Mouse (Mus musculus) ES-E14 (cell line): ENCODE measurements at regions not wholly inside any gene's neighbourhood (a gene's known extent, or its start where the extent isn't known, plus 50 kb on each side); places are given as distances from the start of the nearest gene placed in this dataset.
A peak's percentile ranks its signal among the peaks of the same experiment; 100 is the strongest.

Experiments
- DNase-seq: peaks from one replicate; pipeline ENCODE4 v3.0.0-alpha.2; 2013; ENCODE audit warnings: low read depth, low spot score
- H3K27ac ChIP-seq: 2 replicates; pipeline ENCODE4 v1.5.1; 2012; ENCODE audit warnings: low read depth, mild to moderate bottlenecking, low read length, moderate library complexity, mixed read lengths; ENCODE audit not compliant: poor library complexity, insufficient read depth, severe bottlenecking
- H3K36me3 ChIP-seq: 2 replicates; pipeline ENCODE4 v1.6.1; 2012; ENCODE audit warnings: mild to moderate bottlenecking, low read length, moderate library complexity, mixed read lengths; ENCODE audit not compliant: control insufficient read depth, poor library complexity, insufficient read depth, severe bottlenecking
- H3K4me1 ChIP-seq, 2 experiments: fragments of 150-350 bp in 1 of 2; sonication (generic) in 1 of 2; 2 replicates each; pipeline ENCODE4 v1.6.1; 2012; ENCODE audit warnings: low read length in 2 of 2, mild to moderate bottlenecking in 1 of 2, mixed read lengths in 1 of 2; ENCODE audit not compliant: control insufficient read depth in 2 of 2, insufficient read depth in 2 of 2, poor library complexity in 1 of 2
- H3K4me3 ChIP-seq, 2 experiments: fragments of 150-350 bp in 1 of 2; sonication (generic) in 1 of 2; 2 replicates each; pipeline ENCODE4 v1.5.1; 2012; ENCODE audit warnings: low read length in 2 of 2, low read depth in 1 of 2, mild to moderate bottlenecking in 1 of 2, mixed read lengths in 1 of 2; ENCODE audit not compliant: insufficient read depth in 1 of 2, poor library complexity in 1 of 2, severe bottlenecking in 1 of 2
- H3K9ac ChIP-seq: 2 replicates; pipeline ENCODE4 v1.6.1; 2012; ENCODE audit warnings: low read depth, mild to moderate bottlenecking, low read length, mixed read lengths; ENCODE audit not compliant: poor library complexity, insufficient read depth, severe bottlenecking
- H3K9me3 ChIP-seq: fragments of 150-350 bp; sonication (generic); 2 replicates; pipeline ENCODE4 v1.6.1; 2012; ENCODE audit warnings: low read depth, mild to moderate bottlenecking, low read length; ENCODE audit not compliant: control insufficient read depth, insufficient read depth
- CHD2 ChIP-seq: IDR thresholded peaks from 2 replicates; pipeline ENCODE4 v1.6.1; 2014; ENCODE audit warnings: mild to moderate bottlenecking, low read depth, low read length, inconsistent platforms
- HCFC1 ChIP-seq: IDR thresholded peaks from 2 replicates; pipeline ENCODE4 v1.6.1; 2012; ENCODE audit warnings: low read length, inconsistent platforms, borderline replicate concordance; ENCODE audit not compliant: insufficient read depth
- MAFK ChIP-seq: IDR thresholded peaks from 2 replicates; pipeline ENCODE4 v1.6.1; 2014; ENCODE audit warnings: mild to moderate bottlenecking, low read depth, low read length, inconsistent platforms; ENCODE audit not compliant: insufficient read depth
- ZC3H11A ChIP-seq: IDR thresholded peaks from 2 replicates; pipeline ENCODE4 v1.6.1; 2012; ENCODE audit warnings: low read depth, mild to moderate bottlenecking, inconsistent platforms, low read length, borderline replicate concordance
- ZNF384 ChIP-seq: IDR thresholded peaks from 2 replicates; pipeline ENCODE4 v1.6.1; 2012; ENCODE audit warnings: low read depth, low read length, inconsistent platforms
- in situ Hi-C, 2 experiments: fragments of 600-800 bp; cut with MboI; formaldehyde crosslinking; loops; one replicate each; pipeline ENCODE4 v1.15.1; 2025; ENCODE audit warnings: low sequenced_read_pairs in 2 of 2, inconsistent platforms in 1 of 2; ENCODE audit not compliant: unreplicated experiment in 2 of 2

DNA sequence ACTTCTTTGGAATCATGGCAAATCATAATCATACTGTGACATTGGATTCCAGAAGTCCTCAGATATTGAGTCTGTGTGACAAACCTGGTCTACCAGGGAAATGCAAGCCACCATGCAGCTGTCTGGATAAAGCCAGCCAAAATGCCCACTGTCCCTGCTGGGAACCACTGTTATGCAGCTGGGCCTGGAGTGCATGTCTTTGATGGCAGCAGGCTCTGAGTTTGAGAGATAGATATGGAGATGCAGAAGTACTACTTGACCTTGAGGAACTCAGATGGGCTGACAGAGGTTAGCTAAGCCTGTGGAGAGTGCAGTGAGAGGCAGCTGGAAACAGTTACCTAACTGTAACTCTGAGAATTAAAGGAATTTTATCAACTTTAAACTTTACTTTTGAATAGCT is 1039.8 kb upstream of the Lrrn3 start:
- Histone ChIP-seq H3K27ac (no peak overlapping the region; the same call in 1 of the 2 replicates), H3K4me1 (peaks cover 4 to 5% of the 10 kb centered on the region in 2 experiments; a peak in 2 of 4 replicates), H3K9ac (no peak overlapping the region), H3K9me3 (no peaks in the 10 kb centered on the region), H3K4me3 (no peak overlapping the region), H3K36me3 (no peaks in the 10 kb centered on the region)
- no peak for TF ChIP-seq MAFK
- TF ChIP-seq ZNF384, result no peak
- no peak for TF ChIP-seq ZC3H11A
- no peak for TF ChIP-seq HCFC1
- no peak for TF ChIP-seq CHD2
- in situ Hi-C loops, result no loop called here
- no peak for DNase-seq

GRCm38 (mm10) chr12:42524875-42525274 is 1038.6 kb upstream of the Lrrn3 start:
- TF ChIP-seq ZNF384 (no peak), ZC3H11A (no peak)
- H3K9me3 ChIP-seq, result no peaks in the 10 kb centered on the region
- peak; percentile 24 for DNase-seq
- H3K4me1 ChIP-seq, result peaks cover 4 to 5% of the 10 kb centered on the region in 2 experiments; a peak in 2 of 4 replicates
- in situ Hi-C loops, result no loop called here
- H3K27ac ChIP-seq, result peak overlapping the region; percentile 22; the same call in 1 of the 2 replicates
- no peaks in the 10 kb centered on the region for H3K36me3 ChIP-seq
- no peak overlapping the region for H3K9ac ChIP-seq
- H3K4me3 ChIP-seq, result no peak overlapping the region
